Mouse (Mus musculus): Measurements from ENCODE around the gene Tet3. TPM values are rescaled to one million over a fixed set of nuclear protein-coding genes. Genes with fewer than 3 reads are reported as not detected.
A peak's percentile ranks its signal among the peaks of the same experiment; 100 is the strongest.

Gene Tet3
- total RNA-seq, 2 experiments from 2014 or later: 15.8 to 36.1 TPM

DNA sequence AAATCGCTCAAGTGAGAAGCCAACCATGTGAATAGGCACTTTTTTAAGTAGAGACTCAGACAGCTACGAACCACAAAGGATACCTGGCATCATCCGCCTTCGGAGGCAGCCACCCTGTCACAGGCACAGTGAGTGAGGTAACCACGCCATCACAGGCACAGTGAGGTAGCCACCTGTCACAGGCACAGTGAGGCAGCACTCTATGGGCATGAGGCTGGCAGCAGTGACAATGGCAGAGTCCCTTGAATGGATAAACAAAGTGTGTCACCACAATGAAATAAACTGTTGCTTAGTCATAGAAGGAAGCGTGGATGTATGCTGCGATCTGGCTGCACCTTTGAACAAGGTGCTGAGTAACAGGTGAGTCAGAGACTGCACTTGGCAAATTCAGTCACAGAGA lies 19.7 kb upstream of the Tet3 start:
- ATAC-seq (ENCODE audit: poor library complexity, severe bottlenecking): no peak

DNA sequence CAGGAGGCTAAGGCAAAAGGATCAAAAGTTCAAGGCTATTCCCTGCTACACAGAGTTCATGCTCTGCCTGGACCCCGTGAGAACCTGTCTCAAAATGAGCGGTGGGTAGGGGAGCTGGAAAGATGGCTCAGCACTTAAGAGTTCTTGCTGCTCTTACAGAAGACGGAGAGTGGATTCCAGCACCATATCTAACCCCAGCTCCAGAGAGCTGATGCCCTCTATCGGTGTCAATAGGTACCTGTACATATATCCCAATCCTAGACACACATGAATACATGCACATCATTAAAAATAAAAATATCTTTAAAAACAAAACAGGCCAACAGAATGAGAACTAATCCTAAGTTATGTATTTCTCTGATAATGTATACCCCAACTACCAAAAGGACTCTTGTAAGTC lies 19.3 kb upstream of the Tet3 start:
- no peak for ATAC-seq (ENCODE audit: poor library complexity, severe bottlenecking)

- no peak for ATAC-seq (ENCODE audit: poor library complexity, severe bottlenecking)
Observed at GRCm38 (mm10) chr6:83475431-83475830, 16.5 kb upstream of the Tet3 start.

DNA sequence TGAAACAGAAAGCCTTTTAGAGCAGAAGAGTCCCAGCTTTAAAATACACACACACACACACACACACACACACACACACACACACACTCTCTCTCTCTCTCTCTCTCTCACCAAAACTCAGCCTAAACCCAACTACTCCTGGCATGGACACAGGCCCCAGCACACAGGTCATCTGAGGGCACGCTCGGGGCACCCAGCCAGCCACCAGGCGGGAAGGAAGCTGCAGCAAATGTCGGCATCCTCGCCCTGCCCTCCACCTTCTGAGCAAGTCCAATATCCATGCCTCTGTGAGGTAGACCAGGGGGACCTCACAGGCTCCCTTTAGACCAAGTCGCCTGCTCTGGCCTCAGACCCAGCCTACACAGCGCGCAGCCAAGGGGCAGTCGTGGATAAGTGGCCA lies 14.4 kb upstream of the Tet3 start:
- peak; percentile 38; the same call in 1 of the 2 replicates for ATAC-seq (ENCODE audit: poor library complexity, severe bottlenecking)

DNA sequence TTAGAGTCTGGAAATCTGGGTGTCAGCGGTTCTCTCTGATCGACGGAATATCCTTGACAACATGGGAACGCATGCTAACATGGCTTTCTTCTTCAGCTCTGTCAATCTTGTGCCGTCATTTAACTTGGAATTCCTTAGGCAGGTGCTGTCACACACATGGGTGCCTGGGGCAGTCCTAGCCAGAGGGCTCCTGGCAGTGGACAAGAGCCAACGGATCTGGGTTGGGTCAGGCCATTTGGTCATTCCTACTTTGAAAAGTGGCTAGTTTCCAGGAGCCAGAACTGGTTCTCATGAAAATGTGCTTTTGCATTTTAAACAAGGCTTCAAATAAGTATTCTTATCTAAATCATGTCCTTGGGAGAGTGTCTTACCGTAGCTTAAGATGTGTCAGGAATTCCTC lies 12.9 kb upstream of the Tet3 start:
- ATAC-seq (ENCODE audit: poor library complexity, severe bottlenecking): no peak

GRCm38 (mm10) chr6:83464011-83464410 lies 5.1 kb upstream of the Tet3 start:
- ATAC-seq (ENCODE audit: poor library complexity, severe bottlenecking): no peak

GRCm38 (mm10) chr6:83456984-83457810 lies 1.7 kb downstream of the Tet3 start:
- ATAC-seq (ENCODE audit: poor library complexity, severe bottlenecking): no peak

DNA sequence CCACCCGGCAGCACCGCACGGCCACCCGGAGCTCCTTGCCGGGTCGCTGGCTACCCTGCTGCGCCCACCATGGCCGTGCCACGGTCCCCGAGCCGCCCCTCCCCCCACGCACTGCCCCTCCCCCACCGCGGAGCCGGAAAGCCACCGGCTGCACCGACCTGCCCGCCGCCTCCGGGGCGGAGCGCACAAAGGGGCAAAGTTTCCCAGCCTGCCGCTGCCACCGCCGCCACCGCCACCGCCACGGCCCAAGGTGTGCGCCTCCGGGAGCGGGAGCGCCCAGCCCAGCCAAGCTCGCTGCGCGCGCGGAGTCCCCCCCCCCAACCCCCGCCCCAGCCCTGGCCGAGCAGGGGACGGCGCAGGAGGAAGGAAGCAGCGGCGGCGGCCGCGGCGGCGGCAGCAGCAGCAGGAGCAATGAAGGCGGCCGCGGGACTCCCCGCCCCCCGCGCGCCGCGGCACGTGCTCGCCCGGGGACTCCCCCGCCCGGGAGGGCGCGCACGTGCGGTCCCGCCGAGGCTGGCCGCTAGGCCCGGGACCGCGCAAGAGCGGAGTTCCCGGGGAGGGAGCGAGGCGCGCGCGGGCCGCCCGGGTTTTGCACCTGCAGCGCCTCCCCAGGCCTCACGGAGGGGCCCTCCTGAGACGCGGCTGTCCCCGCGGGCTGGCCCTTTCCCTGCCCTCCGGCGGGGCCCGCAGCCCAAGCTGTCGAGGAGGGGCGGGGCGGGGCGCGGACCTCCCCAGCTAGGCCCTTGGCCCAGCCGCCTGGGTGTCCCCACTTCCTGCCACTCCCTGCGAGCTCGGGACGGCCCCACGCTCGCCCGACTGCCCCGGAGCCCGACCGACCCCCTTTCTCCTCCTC lies 2.5 kb downstream of the Tet3 start:
- ATAC-seq (ENCODE audit: poor library complexity, severe bottlenecking): peak; percentile 70

- peak; percentile 39 for ATAC-seq (ENCODE audit: poor library complexity, severe bottlenecking)
Observed at GRCm38 (mm10) chr6:83455328-83456130, 3.4 kb downstream of the Tet3 start.

- ATAC-seq (ENCODE audit: poor library complexity, severe bottlenecking): no peak
Observed at GRCm38 (mm10) chr6:83453706-83454105, 5.2 kb downstream of the Tet3 start.

DNA sequence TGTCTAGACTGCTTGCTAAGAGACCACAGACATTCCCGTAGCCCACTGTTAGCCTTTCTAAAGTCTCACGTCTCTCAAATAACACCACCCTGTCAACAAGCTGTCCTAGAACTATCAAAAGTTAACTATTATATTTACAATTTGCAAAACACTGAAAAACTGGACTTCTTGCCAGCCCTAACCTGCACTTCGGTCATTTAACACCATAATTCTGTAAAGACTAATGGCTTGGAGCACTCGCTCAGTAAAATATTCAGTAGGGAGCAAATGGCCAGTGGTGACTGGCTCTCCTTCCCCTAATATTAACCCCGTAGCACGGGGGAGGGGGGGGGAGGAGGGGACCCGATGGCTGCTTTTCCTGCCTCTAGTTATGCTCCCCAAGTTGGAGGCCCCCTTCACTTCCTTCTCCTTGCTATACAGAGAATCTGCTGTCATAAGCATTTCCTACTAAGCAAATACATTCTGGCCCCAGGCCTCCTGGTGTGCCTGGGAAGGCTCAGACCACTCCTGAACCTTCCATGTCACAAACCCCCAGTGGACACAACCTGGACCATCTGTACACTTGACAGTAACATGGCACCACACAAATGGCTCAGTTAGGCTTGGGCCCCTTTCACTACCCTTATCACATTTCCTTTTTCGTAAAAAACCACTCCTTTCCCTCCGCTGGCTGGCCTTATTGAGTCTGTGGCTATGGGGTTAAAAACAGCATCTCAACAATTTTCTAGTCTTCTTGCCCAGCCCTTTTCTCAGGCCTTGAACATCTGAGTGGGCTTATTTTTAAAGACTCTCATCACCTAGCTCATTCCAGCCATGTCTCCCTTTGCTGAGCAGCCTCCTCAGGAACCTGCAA lies 8.2 kb downstream of the Tet3 start:
- no peak for ATAC-seq (ENCODE audit: poor library complexity, severe bottlenecking)

DNA sequence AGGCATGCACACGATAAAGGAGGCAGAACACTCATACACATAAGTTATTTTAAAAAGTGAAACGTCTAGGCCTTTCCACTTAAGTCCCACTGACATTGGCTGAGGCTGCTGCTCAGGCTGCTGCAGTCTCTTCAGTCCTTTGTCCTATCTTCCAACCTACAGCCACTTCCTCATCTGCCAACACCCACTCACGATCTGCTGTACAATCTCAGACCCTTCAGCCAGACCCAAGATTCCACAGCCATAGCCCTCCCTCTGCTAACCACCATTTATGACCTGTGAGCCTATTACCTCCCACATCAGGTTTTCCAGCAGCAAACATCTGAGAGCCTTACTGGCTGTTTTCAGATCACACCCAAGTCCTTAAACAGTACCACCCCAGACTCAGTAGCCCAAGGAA lies 9.4 kb downstream of the Tet3 start:
- peak; percentile 61 for ATAC-seq (ENCODE audit: poor library complexity, severe bottlenecking)

DNA sequence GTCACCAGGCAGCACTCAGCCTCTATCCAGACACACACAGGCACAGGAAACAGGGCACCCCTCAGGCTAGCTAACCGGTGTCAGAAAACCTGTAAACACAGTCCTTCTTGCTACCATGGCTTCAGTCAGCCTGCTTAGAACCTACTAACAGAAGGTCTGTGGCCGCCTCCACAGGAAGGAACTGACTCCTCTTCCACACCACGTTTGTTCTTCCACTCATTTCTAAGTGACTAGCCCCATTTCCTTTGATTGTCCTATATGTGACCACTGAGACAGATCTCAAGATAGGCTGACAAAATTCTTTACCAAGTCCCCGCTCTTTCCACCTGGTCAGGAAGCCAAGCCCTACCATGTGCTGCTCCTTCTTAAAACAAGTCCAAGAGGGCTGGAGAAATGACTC lies 10.0 kb downstream of the Tet3 start:
- ATAC-seq (ENCODE audit: poor library complexity, severe bottlenecking): 0 out of 2 replicates have a peak, but pooled peaks have one; percentile 7

DNA sequence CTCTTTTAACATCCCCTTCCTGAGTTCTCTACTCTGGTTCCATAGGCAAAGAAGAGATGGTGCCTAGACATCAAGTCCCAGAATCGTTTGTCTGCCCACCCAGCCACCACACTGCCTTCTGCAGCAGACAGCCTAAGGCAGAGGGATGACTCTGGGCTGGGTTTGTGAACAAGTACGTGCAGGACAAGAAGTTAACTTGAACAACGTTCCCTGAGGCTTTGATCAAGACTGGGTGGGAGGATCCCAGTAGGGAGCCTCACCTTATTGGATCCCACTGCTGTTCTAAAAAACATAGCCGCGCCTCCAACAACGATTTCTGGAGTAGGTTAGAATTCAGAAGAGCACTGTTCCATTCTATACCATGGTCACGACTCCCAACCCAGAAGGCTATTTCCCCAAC lies 11.9 kb downstream of the Tet3 start:
- ATAC-seq (ENCODE audit: poor library complexity, severe bottlenecking): no peak

DNA sequence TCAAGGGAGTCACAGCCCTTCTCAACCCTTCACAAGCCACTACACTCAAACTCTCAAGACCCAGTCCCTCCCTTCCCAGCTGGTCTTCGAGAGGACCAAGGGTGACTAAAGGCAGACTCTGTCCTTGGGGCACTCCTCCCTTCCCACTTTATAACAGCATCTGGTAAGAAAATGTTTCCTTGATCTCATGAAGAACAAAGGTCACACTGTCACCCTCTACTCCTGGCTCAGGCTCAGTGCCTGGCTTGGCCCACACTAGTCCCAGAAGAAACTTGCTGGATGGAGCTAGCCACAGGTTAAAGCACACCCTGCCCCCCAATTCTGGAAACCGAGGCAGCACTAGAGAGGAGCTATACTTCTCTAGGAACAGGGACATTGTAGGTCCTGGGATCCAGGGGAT lies 13.1 kb downstream of the Tet3 start:
- no peak for ATAC-seq (ENCODE audit: poor library complexity, severe bottlenecking)

DNA sequence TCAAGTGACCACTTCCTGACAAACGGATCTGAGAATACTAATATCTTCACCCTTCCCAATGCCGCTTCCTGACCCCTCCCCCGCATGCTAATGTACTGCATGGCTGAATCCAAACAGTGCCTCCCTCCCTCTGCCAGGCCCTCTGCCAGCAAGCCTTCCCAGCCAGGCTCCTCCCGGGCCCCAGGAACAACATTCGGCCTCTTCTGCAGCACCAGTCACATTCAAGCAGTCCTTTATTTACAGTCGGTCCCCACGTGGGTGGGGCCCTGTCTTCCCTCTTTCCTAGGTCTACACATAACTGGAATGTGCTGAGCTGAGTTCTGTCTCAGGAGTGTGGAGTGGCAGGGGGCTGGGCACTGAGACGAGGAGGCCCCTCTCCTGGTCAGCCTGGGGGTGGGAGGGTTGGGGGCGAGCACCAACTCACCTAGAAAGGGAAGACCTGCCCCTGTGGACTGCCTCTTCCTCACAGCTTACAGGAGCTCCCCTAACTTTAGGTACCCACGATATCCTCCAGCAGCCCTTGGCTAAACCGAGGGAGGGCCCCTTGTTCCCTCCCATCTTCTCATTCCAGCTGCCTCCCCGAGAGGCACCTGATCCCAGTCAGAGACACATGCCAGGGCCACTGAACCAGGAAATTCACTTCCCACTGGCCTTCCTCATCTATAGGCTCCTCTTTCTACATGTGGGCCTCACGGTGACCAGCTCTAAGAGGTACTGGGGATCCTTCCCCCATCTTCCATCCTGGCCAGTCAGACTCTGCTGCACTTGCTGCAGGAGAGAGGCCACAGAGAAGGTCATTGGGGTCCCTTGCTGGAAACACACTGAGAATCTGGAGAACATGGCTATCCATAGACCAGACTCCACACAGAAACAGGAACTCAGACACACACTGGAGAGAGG lies 15.2 kb downstream of the Tet3 start:
- no peak for ATAC-seq (ENCODE audit: poor library complexity, severe bottlenecking)

DNA sequence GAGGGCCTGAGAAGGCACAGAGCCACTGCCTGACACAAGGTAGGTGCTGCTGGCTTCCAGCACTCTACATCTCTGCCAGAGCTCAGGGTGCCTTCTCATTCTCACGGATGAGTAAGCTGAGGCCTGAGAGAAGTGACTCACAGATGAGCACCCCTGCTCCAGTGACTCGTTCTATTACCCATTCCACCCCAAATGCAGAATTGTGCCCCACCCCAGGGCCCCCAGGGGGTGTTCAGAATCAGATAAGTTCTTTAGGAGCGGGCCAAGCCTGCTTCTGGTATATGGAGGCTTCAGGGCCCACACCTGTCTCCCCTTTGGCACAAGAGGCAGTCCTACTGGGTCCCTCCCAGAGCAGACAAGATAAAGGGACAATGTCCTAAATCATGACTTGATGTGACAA lies 16.2 kb downstream of the Tet3 start:
- ATAC-seq (ENCODE audit: poor library complexity, severe bottlenecking): no peak

GRCm38 (mm10) chr6:83441259-83442061 lies 17.4 kb downstream of the Tet3 start:
- ATAC-seq (ENCODE audit: poor library complexity, severe bottlenecking): peak; percentile 92

Data from megakaryocyte, adult 5-6 weeks (primary cell).